Mouse (Mus musculus): ENCODE measurements around the gene Gm49359.
"Not testable (repeated sequence)": the region's sequence is repeated elsewhere in the genome, so short reads cannot be mapped to it uniquely, and the experiment has no call there.

The Gm49359 gene

DNA sequence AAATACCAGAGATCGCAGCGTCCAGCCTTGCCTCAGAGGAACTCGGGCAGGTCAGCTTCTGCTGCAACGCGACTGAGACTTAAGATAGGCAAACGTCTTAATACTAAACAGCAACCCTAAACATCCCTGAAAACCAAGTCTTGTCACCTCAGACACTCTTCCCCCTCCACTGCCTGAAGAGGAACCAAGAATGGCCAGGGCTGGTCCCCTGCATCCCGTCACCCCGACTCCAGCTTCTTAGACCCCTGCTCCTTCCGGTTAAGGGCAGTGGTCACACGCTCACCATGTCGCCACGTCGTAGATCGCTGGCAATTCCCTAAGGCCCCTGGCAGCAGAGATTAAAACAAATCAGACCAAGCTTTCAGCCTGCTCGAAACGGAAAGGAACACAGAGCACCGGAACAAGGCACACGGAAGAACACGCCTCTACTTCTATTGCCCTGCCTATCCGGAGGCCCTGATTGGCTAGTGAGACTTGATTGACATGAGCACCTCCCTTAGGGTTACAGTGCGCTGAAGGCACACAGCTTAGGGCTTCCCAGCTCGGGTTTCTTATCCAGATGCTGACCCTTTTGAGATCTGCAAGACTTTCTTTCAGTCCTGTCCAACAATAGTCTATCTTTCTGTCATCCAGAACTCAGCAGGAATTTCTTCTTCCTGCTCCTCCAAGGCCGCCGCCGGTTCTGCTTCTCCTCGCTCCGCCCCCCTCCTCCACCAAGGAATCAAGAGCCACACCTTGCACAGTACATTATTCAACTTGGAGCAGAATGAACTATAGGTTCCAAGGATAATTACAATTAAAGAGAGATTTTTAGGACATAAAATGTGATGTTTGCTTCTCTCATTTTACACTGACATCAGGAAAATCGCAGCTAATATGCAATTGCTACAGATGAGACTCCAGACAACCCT lies at the start of gene Gm49359:
TSS of gene Gm49359 (minus strand) at position 409 of the 911 bp plus-strand sequence.
- DNase-seq = peak; percentile 87

DNA sequence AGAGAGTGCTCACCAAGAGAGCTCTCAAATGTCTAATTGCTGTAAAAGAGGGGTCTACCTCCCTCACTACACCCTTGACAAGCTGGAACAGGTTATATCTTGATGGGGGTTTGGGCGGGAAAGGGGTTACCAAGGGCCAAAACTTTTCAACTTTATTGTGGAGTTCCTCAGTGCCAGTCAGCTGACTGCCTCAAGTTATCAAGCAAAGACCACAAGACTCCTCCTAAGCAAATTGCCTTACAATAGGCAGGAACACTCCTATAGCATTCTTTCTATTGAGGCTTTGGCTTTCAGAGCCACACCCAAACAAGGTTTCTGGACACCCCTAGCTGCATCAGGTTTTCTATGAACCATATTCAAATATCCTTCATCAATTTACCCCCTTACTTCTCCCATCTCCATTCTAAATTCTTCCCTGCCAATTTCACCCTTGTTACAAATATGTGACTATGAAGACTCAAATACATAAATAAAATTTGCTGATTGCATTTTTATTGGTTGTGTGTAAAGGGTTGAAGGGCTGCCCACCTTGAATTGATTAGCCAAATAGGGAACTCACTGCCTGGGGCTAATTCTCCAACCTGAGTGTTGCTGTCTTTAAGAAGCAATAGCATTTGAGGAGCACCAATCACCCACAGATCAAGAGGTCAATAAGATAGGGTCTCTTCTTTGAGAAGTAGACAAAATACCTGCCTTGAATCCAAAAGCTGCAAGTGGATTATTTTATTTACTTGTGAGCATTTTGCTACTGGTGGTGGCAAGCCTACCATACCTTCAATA lies 44.2 kb upstream of the Gm49359 start:
- DNase-seq = not testable (repeated sequence)

DNA sequence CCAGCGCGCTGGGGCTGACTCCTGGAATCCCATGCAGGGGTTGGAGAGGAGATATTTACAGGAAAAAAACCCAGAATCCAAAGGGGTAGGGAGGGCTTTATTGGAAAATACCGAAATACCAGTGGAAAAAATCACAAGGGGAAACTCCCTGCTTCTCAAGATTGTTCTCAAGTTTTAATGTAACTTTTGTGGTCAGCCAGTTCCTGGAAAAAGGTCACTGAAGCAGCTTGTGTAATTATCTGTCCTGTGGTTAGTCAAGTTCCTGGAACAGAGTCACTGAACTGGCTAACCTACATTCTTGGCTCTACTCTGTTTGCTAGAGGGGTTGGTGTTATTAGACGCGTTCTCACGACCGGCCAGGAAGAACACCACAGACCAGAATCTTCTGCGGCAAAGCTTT lies 6.0 kb upstream of the Gm49359 start:
- not testable (repeated sequence) for DNase-seq

DNA sequence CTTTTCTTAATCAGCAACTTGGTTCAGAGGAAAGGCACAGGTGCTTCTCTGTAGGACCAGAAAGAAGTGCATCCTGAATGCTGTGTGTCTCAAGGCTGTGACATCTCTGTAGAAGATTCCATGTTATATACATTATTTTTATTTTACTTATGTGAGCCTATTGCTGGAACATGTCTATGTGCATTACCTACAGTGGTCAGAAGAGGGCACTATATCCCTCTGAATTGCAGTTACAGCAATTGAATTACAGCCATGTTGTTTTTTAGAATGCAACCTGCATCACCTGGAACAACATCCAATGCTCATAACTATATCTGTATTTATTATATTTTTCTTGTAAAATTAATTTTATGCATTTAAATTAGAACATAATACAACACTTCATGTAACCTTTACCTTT lies 3.3 kb upstream of the Gm49359 start:
- peak; percentile 33 for DNase-seq
